Mouse (Mus musculus) liver, embryonic 15.5 days (tissue): ENCODE measurements around the gene Mllt3. TPM values are rescaled to one million over a fixed set of nuclear protein-coding genes. Genes with fewer than 3 reads are reported as not detected.

Experiments
- ATAC-seq: fragments of 200-750 bp; cut with Nextera tagmentation; 2 replicates; pipeline ENCODE4 v1.8.0; 2017; ENCODE audit warnings: moderate number of reproducible peaks, mild to moderate bottlenecking, moderate library complexity; ENCODE audit not compliant: insufficient read depth
- H3K27ac ChIP-seq: fragments of 300-500 bp; sonication (generic); replicated peaks from 2 replicates; pipeline ENCODE4 v1.5.1; 2015; ENCODE audit warnings: mild to moderate bottlenecking, inconsistent platforms
- H3K27me3 ChIP-seq: fragments of 300-500 bp; sonication (generic); 2 replicates; pipeline ENCODE4 v1.6.1; 2015; ENCODE audit warnings: mild to moderate bottlenecking, inconsistent platforms
- H3K36me3 ChIP-seq: fragments of 300-500 bp; sonication (generic); replicated peaks from 2 replicates; pipeline ENCODE4 v1.6.1; 2015; ENCODE audit warnings: moderate library complexity, mild to moderate bottlenecking, inconsistent platforms
- H3K4me1 ChIP-seq: fragments of 300-500 bp; sonication (generic); replicated peaks from 2 replicates; pipeline ENCODE4 v1.6.1; 2015; ENCODE audit warnings: inconsistent platforms
- H3K4me2 ChIP-seq: fragments of 300-500 bp; sonication (generic); 2 replicates; pipeline ENCODE4 v1.6.1; 2015; ENCODE audit warnings: moderate library complexity, mild to moderate bottlenecking, inconsistent platforms
- H3K4me3 ChIP-seq: fragments of 300-500 bp; sonication (generic); replicated peaks from 2 replicates; pipeline ENCODE4 v1.5.1; 2015; ENCODE audit warnings: mild to moderate bottlenecking, inconsistent platforms
- H3K9ac ChIP-seq: fragments of 300-500 bp; sonication (generic); 2 replicates; pipeline ENCODE4 v1.6.1; 2015; ENCODE audit warnings: moderate library complexity, mild to moderate bottlenecking, inconsistent platforms
- H3K9me3 ChIP-seq: fragments of 300-500 bp; sonication (generic); replicated peaks from 2 replicates; pipeline ENCODE4 v1.6.1; 2016; ENCODE audit warnings: inconsistent platforms
- WGBS: fragments of 180-500 bp; shearing (Covaris S2); methylation state at CpG from one replicate; pipeline ENCODE4 v1.1.7; 2015; ENCODE audit warnings: mixed read lengths; ENCODE audit not compliant: insufficient replicate concordance; 5-methylcytosine and 5-hydroxymethylcytosine counted together
- polyA plus RNA-seq: library from polyadenylated mRNA; unstranded; fragments of >200 nt; fragmentation: Nextera tagmentation; extraction: Ambion mirVana; gene quantifications from 2 replicates; pipeline ENCODE4 v1.2.1, GENCODE M21; 2015

The Mllt3 gene
- polyA plus RNA-seq, 1 experiment from 2014 or later: 83.9 TPM

DNA sequence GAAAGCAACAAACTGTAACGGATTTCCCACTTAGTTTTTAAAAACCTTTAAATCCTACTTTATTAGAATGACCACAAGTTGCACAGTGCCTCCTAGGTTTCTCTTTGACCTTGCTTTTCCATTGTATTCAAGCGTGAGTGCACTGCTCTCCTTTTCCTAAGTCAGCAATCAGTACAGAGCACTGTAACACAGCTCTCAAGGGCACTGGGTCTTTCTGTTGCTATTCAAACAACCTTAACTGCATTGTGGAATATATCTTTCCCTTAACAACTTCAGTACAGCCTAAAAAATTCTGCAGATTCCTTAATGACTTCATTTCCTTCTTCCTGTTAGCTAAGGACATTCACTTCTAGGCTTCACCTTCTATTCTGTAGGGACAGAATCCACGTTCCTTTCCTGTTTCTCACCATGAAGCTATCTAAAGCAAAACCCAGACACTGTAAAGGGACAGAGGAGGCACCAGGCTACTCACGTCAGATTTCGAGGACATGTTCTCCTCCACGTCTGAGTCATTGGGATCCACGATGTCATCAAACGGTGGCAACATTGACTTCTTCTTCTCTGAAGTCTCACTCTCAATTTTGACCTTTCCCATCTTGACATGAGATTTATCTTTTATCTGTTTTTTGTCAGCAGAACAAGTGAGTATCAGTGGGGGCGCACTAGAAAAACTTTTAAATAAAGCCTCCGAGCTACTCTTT, 192.8 kb downstream of the Mllt3 start:
- Histone ChIP-seq H3K4me1 (peaks cover 27% of the 10 kb centered on the region), H3K4me3 (no peak overlapping the region), H3K4me2 (no peak overlapping the region), H3K27me3 (no peaks in the 10 kb centered on the region), H3K36me3 (no peaks in the 10 kb centered on the region), H3K9me3 (no peaks in the 10 kb centered on the region), H3K27ac (no peak overlapping the region), H3K9ac (no peak overlapping the region)
- WGBS: 67% methylated on average over 10 of the region's 10 CpGs
- ATAC-seq: no peak

GRCm38 (mm10) chr4:87838716-87839115, 194.4 kb downstream of the Mllt3 start:
- H3K4me1 ChIP-seq: peaks cover 23% of the 10 kb centered on the region
- no peak overlapping the region for H3K9ac ChIP-seq
- H3K4me3 ChIP-seq: no peak overlapping the region
- no peaks in the 10 kb centered on the region for H3K36me3 ChIP-seq
- H3K27ac ChIP-seq: no peak overlapping the region
- H3K27me3 ChIP-seq: no peaks in the 10 kb centered on the region
- H3K4me2 ChIP-seq: no peak overlapping the region
- H3K9me3 ChIP-seq: no peaks in the 10 kb centered on the region
- ATAC-seq: no peak
- WGBS: 95% methylated on average over 1 of the region's 1 CpGs

DNA sequence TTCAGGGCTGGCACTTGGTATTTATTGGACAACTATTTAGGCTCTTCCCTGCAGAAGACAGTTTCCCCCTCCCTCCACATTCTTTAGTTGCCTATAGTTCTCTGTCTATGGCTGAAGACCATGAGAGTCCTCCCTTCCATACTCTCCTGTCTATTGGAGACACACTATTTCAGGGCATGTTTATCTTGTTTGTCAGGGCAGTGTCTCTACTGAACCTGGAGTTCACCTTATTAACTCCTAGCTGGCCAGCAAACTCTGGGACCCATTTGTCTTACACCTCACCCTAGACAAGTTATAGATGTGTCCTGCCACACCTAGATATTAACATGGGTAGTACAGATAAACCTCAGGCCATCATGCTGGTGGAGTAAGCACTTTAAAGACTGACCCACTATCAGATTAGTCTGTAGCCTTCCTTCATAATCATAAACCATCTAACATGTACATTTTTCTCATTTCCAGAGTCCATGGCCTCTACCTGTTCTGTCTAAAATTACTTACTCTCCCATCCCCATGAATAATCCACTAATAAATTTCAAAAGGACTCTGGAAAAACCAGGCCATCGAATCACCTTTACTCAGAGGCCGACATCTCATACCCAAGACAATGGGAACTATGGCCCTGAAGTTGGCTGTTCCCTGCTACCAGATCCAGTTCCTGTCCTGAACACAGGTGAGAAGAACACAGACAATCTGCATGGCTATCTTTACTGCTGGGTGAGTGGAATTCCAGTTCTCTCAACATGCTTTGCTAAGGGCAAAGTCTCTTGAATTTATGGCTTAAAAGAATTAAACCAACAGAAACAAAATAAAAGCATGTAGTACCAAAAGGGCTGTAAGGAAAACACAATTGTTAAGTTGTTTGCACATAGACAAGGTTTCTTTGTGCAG, 195.4 kb downstream of the Mllt3 start:
- Histone ChIP-seq H3K27ac (no peak overlapping the region), H3K36me3 (no peaks in the 10 kb centered on the region), H3K4me2 (no peak overlapping the region), H3K27me3 (no peaks in the 10 kb centered on the region), H3K4me1 (peaks cover 23% of the 10 kb centered on the region), H3K9ac (no peak overlapping the region), H3K9me3 (no peaks in the 10 kb centered on the region), H3K4me3 (no peak overlapping the region)
- 85% methylated on average over 2 of the region's 2 CpGs for WGBS
- ATAC-seq: peak; percentile 42; the same call in 1 of the 2 replicates

GRCm38 (mm10) chr4:87836257-87836656, 196.9 kb downstream of the Mllt3 start:
- peaks cover 23% of the 10 kb centered on the region for H3K4me1 ChIP-seq
- no peak overlapping the region for H3K27ac ChIP-seq
- H3K4me3 ChIP-seq: no peak overlapping the region
- no peaks in the 10 kb centered on the region for H3K27me3 ChIP-seq
- ATAC-seq: peak; percentile 31; the same call in 1 of the 2 replicates
- H3K36me3 ChIP-seq: no peaks in the 10 kb centered on the region
- H3K9me3 ChIP-seq: no peaks in the 10 kb centered on the region
- H3K9ac ChIP-seq: no peak overlapping the region
- WGBS: 43% methylated on average over 5 of the region's 5 CpGs
- H3K4me2 ChIP-seq: no peak overlapping the region

DNA sequence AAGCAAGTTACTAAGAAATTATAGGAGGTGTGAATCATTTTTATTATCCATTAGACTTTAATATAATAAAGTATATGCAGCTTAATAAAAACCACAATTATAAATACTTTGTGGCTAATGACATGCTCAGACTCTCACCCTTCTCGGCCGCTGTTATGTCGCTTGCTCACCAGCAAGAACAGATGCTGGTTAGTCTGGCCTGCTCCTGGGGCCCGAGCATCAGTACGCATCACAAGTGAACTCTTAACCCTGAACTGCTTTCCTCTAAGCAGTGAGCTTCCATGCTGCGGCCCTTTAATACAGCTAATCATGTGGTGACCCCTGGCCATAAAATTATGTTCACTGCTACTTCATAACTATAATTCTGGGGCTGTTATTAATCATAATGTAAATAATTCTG, 198.0 kb downstream of the Mllt3 start:
- ATAC-seq: no peak
- 83% methylated on average over 6 of the region's 6 CpGs for WGBS

DNA sequence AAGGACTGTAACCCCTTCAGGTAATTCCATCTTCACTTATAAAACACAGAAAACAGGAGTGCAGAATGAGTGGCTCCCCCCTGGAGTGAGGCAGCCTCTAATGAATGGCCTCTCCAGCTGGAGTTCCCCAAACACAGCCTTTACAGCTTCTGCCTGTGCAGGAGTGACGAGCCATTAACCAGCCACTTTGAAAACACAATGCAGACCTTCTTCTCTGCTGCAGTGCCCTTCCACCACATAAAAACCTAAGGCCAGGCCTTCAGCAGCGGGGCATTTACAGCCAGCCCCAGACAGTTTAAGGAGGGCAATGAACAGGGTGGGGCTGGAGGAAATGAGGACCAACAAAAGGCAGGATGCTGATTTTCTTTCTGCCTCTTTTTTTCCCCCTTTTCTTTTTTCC, 198.9 kb downstream of the Mllt3 start:
- WGBS: 64% methylated on average over 2 of the region's 2 CpGs

More for the DNA sequence above, 198.0 kb downstream of the Mllt3 start:
- Histone ChIP-seq H3K4me3 (no peak overlapping the region), H3K4me1 (peaks cover 25% of the 10 kb centered on the region), H3K36me3 (no peaks in the 10 kb centered on the region), H3K27me3 (no peaks in the 10 kb centered on the region), H3K9me3 (no peaks in the 10 kb centered on the region), H3K9ac (no peak overlapping the region), H3K4me2 (no peak overlapping the region), H3K27ac (no peak overlapping the region)

DNA sequence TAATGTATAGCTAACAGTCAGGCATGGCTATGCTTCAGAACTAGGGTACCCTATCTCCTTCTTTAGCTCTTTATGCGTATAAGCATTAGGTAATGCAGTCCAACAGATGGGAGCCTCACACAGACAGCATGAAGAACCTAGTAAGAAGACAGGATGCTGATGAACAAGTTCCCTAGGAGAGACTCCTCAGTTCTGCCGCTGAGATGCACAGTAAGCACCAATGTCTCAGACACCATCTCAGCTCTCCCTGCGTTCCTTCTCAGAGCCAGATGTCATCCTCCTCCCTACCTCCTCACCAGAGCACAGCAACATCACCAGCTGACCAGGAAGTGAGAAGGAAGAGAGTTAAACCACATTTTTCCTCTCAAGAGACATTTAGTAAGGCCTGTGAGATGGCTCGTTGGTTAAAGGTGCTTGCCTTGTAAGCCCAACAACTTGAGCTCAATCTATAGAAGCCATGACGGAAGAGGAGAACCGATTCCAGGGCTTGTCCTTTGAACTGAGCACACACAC, 202.3 kb downstream of the Mllt3 start:
- no peak for ATAC-seq
- Histone ChIP-seq H3K27ac (no peak overlapping the region), H3K4me3 (no peak overlapping the region), H3K9me3 (no peaks in the 10 kb centered on the region), H3K36me3 (no peaks in the 10 kb centered on the region), H3K27me3 (no peaks in the 10 kb centered on the region), H3K9ac (no peak overlapping the region), H3K4me1 (peaks cover 21% of the 10 kb centered on the region), H3K4me2 (no peak overlapping the region)
- 57% methylated on average over 6 of the region's 6 CpGs for WGBS

More for the DNA sequence above, 198.9 kb downstream of the Mllt3 start:
- no peak overlapping the region for H3K4me2 ChIP-seq
- no peak for ATAC-seq
- H3K4me3 ChIP-seq: no peak overlapping the region
- no peak overlapping the region for H3K27ac ChIP-seq
- no peaks in the 10 kb centered on the region for H3K36me3 ChIP-seq
- H3K9ac ChIP-seq: no peak overlapping the region
- peaks cover 33% of the 10 kb centered on the region for H3K4me1 ChIP-seq
- H3K27me3 ChIP-seq: no peaks in the 10 kb centered on the region
- no peaks in the 10 kb centered on the region for H3K9me3 ChIP-seq

GRCm38 (mm10) chr4:87829426-87830063, 203.6 kb downstream of the Mllt3 start:
- no peak overlapping the region for H3K9ac ChIP-seq
- 0 out of 2 replicates have a peak, but pooled peaks have one; percentile 34 for ATAC-seq
- peaks cover 21% of the 10 kb centered on the region for H3K4me1 ChIP-seq
- H3K27me3 ChIP-seq: no peaks in the 10 kb centered on the region
- H3K4me3 ChIP-seq: no peak overlapping the region
- no peaks in the 10 kb centered on the region for H3K9me3 ChIP-seq
- 38% methylated on average over 5 of the region's 5 CpGs for WGBS
- H3K36me3 ChIP-seq: no peaks in the 10 kb centered on the region
- no peak overlapping the region for H3K4me2 ChIP-seq
- H3K27ac ChIP-seq: no peak overlapping the region

- Histone ChIP-seq H3K9ac (no peak overlapping the region), H3K4me1 (peaks cover 31% of the 10 kb centered on the region), H3K4me2 (no peak overlapping the region), H3K36me3 (no peaks in the 10 kb centered on the region), H3K27me3 (no peaks in the 10 kb centered on the region), H3K9me3 (no peaks in the 10 kb centered on the region), H3K4me3 (no peak overlapping the region), H3K27ac (no peak overlapping the region)
- ATAC-seq: no peak
- 46% methylated on average over 5 of the region's 5 CpGs for WGBS
These were observed 206.8 kb downstream of the Mllt3 start for GRCm38 (mm10) chr4:87826336-87826735.

DNA sequence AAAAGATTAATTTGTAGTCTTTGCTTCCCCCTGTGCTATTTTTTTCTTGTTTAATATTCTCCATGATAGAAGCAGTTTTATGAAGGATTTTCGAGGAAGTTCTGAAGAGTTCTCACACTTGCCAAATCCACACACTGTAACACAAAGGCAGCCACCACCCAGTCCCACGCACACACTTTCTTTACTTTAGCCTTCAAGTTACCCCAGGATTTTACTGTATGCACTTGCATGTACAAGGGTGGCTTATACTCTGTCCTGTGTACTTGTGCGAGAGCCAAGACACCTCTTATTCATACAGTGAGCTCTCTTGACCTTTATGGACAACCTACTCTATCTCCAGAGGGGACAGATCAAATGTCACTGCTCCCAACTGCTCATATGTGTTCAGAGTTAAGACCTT, 209.5 kb downstream of the Mllt3 start:
- H3K4me2 ChIP-seq: no peak overlapping the region
- 42% methylated on average over 3 of the region's 3 CpGs for whole genome bisulfite sequencing

DNA sequence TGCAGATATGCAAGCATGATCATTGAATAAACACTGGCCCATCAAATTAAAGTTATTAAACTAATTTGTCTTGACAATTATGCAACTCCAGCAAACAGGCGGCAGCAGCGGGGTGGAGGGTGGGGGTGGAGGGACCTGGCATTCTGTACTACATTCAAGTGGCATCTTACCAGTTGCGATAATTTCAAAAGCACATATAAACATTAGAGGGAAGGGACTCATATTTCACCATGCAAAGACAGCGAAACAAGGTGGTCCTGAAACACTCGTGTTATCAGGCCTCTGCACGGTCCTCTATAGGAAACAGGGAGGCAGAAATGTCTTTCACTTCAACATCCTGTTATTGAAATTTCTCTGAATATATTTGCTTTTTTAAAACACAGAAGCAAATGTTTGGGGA, 210.0 kb downstream of the Mllt3 start:
- WGBS: 30% methylated on average over 6 of the region's 6 CpGs
- Histone ChIP-seq H3K4me2 (peak overlapping the region; percentile 16; the same call in 1 of the 2 replicates), H3K9me3 (no peaks in the 10 kb centered on the region), H3K4me1 (peaks cover 18% of the 10 kb centered on the region), H3K9ac (no peak overlapping the region), H3K27me3 (no peaks in the 10 kb centered on the region), H3K36me3 (no peaks in the 10 kb centered on the region), H3K27ac (no peak overlapping the region), H3K4me3 (no peak overlapping the region)
- ATAC-seq: no peak

More for the DNA sequence above, 209.5 kb downstream of the Mllt3 start:
- Histone ChIP-seq H3K9me3 (no peaks in the 10 kb centered on the region), H3K9ac (no peak overlapping the region), H3K4me3 (no peak overlapping the region), H3K27me3 (no peaks in the 10 kb centered on the region), H3K36me3 (no peaks in the 10 kb centered on the region), H3K4me1 (peaks cover 18% of the 10 kb centered on the region), H3K27ac (no peak overlapping the region)
- no peak for ATAC-seq
